ENCODE assay signal across 9 mouse cellular contexts in genomic region chr7:142916178-142916577, GRCm38 (mm10). TPM values are rescaled to one million over a fixed set of nuclear protein-coding genes. Genes with fewer than 3 reads are reported as not detected.
DNase-seq lines count a peak whose midpoint lies in the region; ATAC-seq lines count a peak whose summit lies in the region.
"Had no signal": no experiment of that assay in that cellular context is flagged by ENCODE, and none has a peak within 500 bp of the region (broad histone marks: within the 10 kb centered on the region; RNA-seq: fewer than 3 reads in every experiment).

No protein-coding gene starts in this region.

- H3K4me3 ChIP-seq in midbrain, embryonic 10.5 days = no peak overlapping the region
- no peak overlapping the region for H3K4me3 ChIP-seq in midbrain, embryonic 13.5 days (replicated peaks)
- H3K4me3 ChIP-seq in hindbrain, embryonic 15.5 days = no peak overlapping the region

- H3K9me3 ChIP-seq in midbrain, embryonic 10.5 days (replicated peaks) = no peaks in the 10 kb centered on the region
- no peaks in the 10 kb centered on the region for H3K9me3 ChIP-seq in midbrain, embryonic 13.5 days
- H3K9me3 ChIP-seq in hindbrain, embryonic 15.5 days = no peaks in the 10 kb centered on the region

- 51% methylated on average over 8 of the region's 8 CpGs for whole genome bisulfite sequencing in midbrain, embryonic 10.5 days
- 28% methylated on average over 8 of the region's 8 CpGs for WGBS in midbrain, embryonic 13.5 days
- WGBS in hindbrain, embryonic 15.5 days = 24% methylated on average over 8 of the region's 8 CpGs

- DNase-seq in midbrain, embryonic 10.5 days (ENCODE audit: low spot score) = no peak
- peak; percentile 35 to 45 for DNase-seq in cerebellum, postnatal 36 days
- DNase-seq in retina, embryonic 14.5 days (ENCODE audit: low spot score) = peak; percentile 73
- DNase-seq in thymus, postnatal 10 days (ENCODE audit: low spot score in 2 of 2) = no peak
- DNase-seq in spleen, postnatal 4 days (ENCODE audit: low spot score in 2 of 2) = no peak

- peaks cover 11% of the 10 kb centered on the region for H3K4me1 ChIP-seq in midbrain, embryonic 10.5 days
- peaks cover 14% of the 10 kb centered on the region for H3K4me1 ChIP-seq in midbrain, embryonic 13.5 days (replicated peaks)
- peaks cover 8% of the 10 kb centered on the region for H3K4me1 ChIP-seq in hindbrain, embryonic 15.5 days (replicated peaks)

- no peaks in the 10 kb centered on the region for H3K27me3 ChIP-seq in midbrain, embryonic 10.5 days (ENCODE audit: low read depth, poor library complexity, severe bottlenecking)
- H3K27me3 ChIP-seq in midbrain, embryonic 13.5 days = no peaks in the 10 kb centered on the region
- no peaks in the 10 kb centered on the region for H3K27me3 ChIP-seq in hindbrain, embryonic 15.5 days

- no peak overlapping the region for H3K4me2 ChIP-seq in midbrain, embryonic 13.5 days (replicated peaks)
- no peak overlapping the region for H3K4me2 ChIP-seq in hindbrain, embryonic 15.5 days

- no peaks in the 10 kb centered on the region for H3K36me3 ChIP-seq in midbrain, embryonic 10.5 days
- no peaks in the 10 kb centered on the region for H3K36me3 ChIP-seq in midbrain, embryonic 13.5 days
- no peaks in the 10 kb centered on the region for H3K36me3 ChIP-seq in hindbrain, embryonic 15.5 days

- peak overlapping the region; percentile 34; the same call in 1 of the 2 replicates for H3K27ac ChIP-seq in midbrain, embryonic 10.5 days (replicated peaks)
- H3K27ac ChIP-seq in midbrain, embryonic 13.5 days = no peak overlapping the region; the same call in 1 of the 2 replicates
- peak overlapping the region; percentile 61 for H3K27ac ChIP-seq in hindbrain, embryonic 15.5 days (replicated peaks)
- H3K27ac ChIP-seq: macrophage had no signal

- H3K9ac ChIP-seq in midbrain, embryonic 13.5 days (replicated peaks) = no peak overlapping the region
- no peak overlapping the region for H3K9ac ChIP-seq in hindbrain, embryonic 15.5 days

- no peak for ATAC-seq in midbrain, embryonic 13.5 days
- ATAC-seq in hindbrain, embryonic 15.5 days (ENCODE audit: low FRiP score, low read depth) = peak; percentile 42; the same call in 1 of the 2 replicates
- no peak for ATAC-seq in CD4-positive, CD25-positive, alpha-beta regulatory T cell, adult 4 months

RNA-seq across cellular contexts. Expression of gene Th, which starts 14.8 kb away (rescaled TPM):
- polyA plus RNA-seq in midbrain, embryonic 10.5 days (2016; fragmentation: Nextera tagmentation; extraction: Ambion mirVana) = 7.9 and 14.1 TPM in 2 replicates
- 22.4 and 59.8 TPM in 2 replicates for polyA plus RNA-seq in midbrain, embryonic 13.5 days (2015; fragmentation: Nextera tagmentation; extraction: Ambion mirVana)
- polyA plus RNA-seq in hindbrain, embryonic 15.5 days (2015; fragmentation: Nextera tagmentation; extraction: Ambion mirVana) = 10.7 and 11.0 TPM in 2 replicates
- polyA plus RNA-seq in CD4-positive, CD25-positive, alpha-beta regulatory T cell, adult 4 months (2017; shearing (Covaris generic)) = not detected
- polyA plus RNA-seq: macrophage had no signal

RNA-seq across cellular contexts. Expression of gene Ascl2, which starts 52.9 kb away (rescaled TPM):
- 0.70 and 1.3 TPM in 2 replicates for polyA plus RNA-seq in midbrain, embryonic 10.5 days (2016; fragmentation: Nextera tagmentation; extraction: Ambion mirVana)
- polyA plus RNA-seq in midbrain, embryonic 13.5 days (2015; fragmentation: Nextera tagmentation; extraction: Ambion mirVana) = 0.35 and 0.50 TPM in 2 replicates
- 0.70 and 1.1 TPM in 2 replicates for polyA plus RNA-seq in hindbrain, embryonic 15.5 days (2015; fragmentation: Nextera tagmentation; extraction: Ambion mirVana)
- polyA plus RNA-seq in CD4-positive, CD25-positive, alpha-beta regulatory T cell, adult 4 months (2017; shearing (Covaris generic)) = 1 to 10 TPM in 1 of 2 experiments, under 1 TPM in 1; 0.66 to 1.7 TPM

Comparison
In these comparisons a context has a peak if more than half of its experiments do, and no peak if none do; other contexts are left out.
1. DNase-seq: peak in cerebellum, postnatal 36 days (2 of 2) and retina, embryonic 14.5 days (single experiment); none in midbrain, embryonic 10.5 days (single experiment), thymus, postnatal 10 days (0 of 2) and spleen, postnatal 4 days (0 of 2).